Mouse (Mus musculus) adrenal gland, postnatal 10 days (tissue): ENCODE measurements around the gene Slc16a13. TPM values are rescaled to one million over a fixed set of nuclear protein-coding genes. Genes with fewer than 3 reads are reported as not detected.
"Not testable (repeated sequence)": the region's sequence is repeated elsewhere in the genome, so short reads cannot be mapped to it uniquely, and the experiment has no call there.

ENCODE experiments used
- DNase-seq: peaks from one replicate; pipeline ENCODE4 v3.0.0; 2021; ENCODE audit warnings: mixed read lengths
- microRNA-seq: library from miRNA; unstranded; fragments of <30 nt; microRNA quantifications from one replicate; pipeline ENCODE4 v1.2.0, GENCODE M21; 2021
- total RNA-seq, 2 experiments: library from RNA; stranded (reverse); gene quantifications; 2 replicates each; pipeline ENCODE4 v1.2.3; 2021

Slc16a13 gene
- total RNA-seq, 2 experiments from 2014 or later: 3.8 to 6.2 TPM

DNA sequence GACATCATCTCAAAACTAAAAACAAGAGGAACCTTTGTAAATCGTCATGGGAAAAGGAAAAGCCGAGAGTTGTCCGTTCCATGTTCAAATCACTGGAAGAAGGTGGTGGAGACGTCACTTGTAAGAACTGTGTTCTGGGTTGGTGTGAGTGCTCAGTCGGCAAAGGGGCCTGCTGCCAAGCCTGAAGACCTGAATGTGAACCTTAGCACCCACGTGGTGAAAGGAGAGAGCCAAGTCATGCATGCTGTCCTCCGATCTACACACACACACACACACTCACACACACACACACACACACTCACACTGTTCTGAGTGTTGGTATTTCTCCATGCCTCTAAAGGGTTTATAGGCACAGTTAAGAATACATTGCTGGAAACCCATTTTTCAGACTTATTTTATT lies 49.7 kb downstream of the Slc16a13 start:
- no peak for DNase-seq

DNA sequence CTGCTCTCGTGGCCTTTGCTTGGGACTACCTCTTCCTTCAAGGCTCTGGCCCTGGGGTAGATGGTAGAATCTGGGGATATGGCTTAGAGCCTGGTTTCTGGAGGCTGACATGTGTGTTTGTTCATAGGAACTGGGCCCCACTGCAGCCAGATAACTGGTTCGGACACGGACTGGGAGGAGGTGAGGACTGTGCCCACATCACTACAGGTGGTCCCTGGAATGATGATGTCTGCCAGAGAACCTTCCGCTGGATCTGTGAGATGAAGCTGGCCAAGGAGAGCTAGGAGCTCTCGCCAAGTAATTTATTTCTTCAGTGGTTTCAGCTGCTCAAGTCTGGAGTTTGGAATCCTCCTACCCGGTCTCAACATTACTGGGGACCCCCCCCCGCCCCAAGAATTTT lies 50.6 kb downstream of the Slc16a13 start:
- DNase-seq: no peak

DNA sequence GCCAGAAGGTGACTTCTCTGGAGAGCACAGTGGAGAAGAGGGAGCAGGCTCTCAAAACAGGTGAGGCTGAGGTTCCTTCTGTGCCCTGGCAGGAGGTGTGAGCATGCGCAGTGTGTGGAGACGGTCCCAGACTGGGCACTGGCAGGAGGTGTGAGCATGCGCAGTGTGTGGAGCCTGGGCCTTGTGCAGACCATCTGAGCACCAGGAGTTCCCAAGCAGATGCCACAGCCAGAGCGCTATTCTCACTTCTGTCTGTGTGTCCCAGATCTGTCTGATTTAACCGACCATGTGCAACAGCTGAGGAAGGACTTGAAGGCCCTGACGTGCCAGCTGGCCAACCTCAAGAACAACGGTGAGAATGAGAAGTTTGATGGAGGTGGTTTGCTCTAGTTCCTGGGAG lies 51.4 kb downstream of the Slc16a13 start:
- not testable (repeated sequence) for DNase-seq

DNA sequence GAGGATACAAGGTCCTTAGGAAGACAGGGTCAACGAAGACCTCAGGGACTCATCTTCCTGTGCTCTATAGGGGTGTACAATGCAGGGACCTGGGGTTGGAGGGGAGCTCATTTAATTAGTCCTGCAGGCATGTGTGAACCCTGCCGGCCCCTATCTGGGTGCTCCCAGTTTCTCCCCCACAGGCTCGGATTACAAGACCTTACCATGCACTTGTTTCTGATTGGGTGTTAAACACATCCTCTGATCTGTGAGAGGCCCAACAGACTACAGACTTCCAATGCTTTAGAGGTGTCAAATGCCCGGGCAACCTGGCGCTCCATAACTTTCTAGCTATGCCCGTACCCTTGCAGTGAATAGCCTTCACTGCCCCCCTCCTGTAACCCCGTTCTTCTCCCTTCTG lies 52.7 kb downstream of the Slc16a13 start:
- DNase-seq: no peak

Small RNA genes within 50 kb of the gene (microRNA-seq; reads per million reads assigned to microRNA genes)
- gene Mir195a (1,522 reads per million, percentile 80 among the genes with 10 or more reads in this experiment), gene Mir497 (not detected), gene Mir497b (not detected)

Other genes with a start within 250 kb of the Slc16a13 start
- 100 to 1,000 TPM; 117 to 148 TPM for gene Ctdnep1, start 239.9 kb downstream of the Slc16a13 start, total RNA-seq
- gene Elp5, start 238.5 kb downstream of the Slc16a13 start, total RNA-seq: 10 to 100 TPM; 66.8 to 71.4 TPM
- 100 to 1,000 TPM; 339 to 345 TPM for gene Gabarap, start 229.9 kb downstream of the Slc16a13 start, total RNA-seq
- gene Phf23, start 225.3 kb downstream of the Slc16a13 start, total RNA-seq: 10 to 100 TPM; 43.5 to 50.5 TPM
- gene Dvl2, start 220.5 kb downstream of the Slc16a13 start, total RNA-seq: 10 to 100 TPM; 15.7 to 23.0 TPM
- gene Acadvl, start 205.7 kb downstream of the Slc16a13 start, total RNA-seq: 1,000 to 10,000 TPM; 1,467 to 1,540 TPM
- gene Dlg4, start 204.1 kb downstream of the Slc16a13 start, total RNA-seq: 10 to 100 TPM; 29.9 to 37.6 TPM
- gene Asgr1, start 167.0 kb downstream of the Slc16a13 start, total RNA-seq: 10 to 100 TPM; 35.0 to 76.1 TPM
- gene Asgr2, start 128.4 kb downstream of the Slc16a13 start, total RNA-seq: 10 to 100 TPM; 17.1 to 37.9 TPM
- gene Mgl2, start 90.7 kb downstream of the Slc16a13 start, total RNA-seq: 1 to 10 TPM; 2.1 to 2.5 TPM
- gene Clec10a, start 64.9 kb downstream of the Slc16a13 start, total RNA-seq: 1 to 10 TPM; 4.6 to 5.1 TPM
- 1 to 10 TPM; 1.3 to 2.5 TPM for gene Slc16a11, start 8.3 kb downstream of the Slc16a13 start, total RNA-seq
- gene Bcl6b, start 8.7 kb upstream of the Slc16a13 start, total RNA-seq: 10 to 100 TPM; 27.1 to 31.1 TPM
- gene 0610010K14Rik, start 16.9 kb upstream of the Slc16a13 start, total RNA-seq: 10 to 100 TPM; 58.6 to 62.3 TPM
- 1 to 10 TPM; 4.0 to 4.9 TPM for gene Gm21988, start 18.8 kb upstream of the Slc16a13 start, total RNA-seq
- gene Rnasek, start 18.8 kb upstream of the Slc16a13 start, total RNA-seq: 100 to 1,000 TPM; 139 to 162 TPM
- 1 to 10 TPM; 2.4 to 2.7 TPM for gene Alox12, start 34.3 kb upstream of the Slc16a13 start, total RNA-seq
- not detected for gene Alox12e, start 101.6 kb upstream of the Slc16a13 start, total RNA-seq
- 1 to 10 TPM; 2.0 to 2.5 TPM for gene Alox15, start 131.0 kb upstream of the Slc16a13 start, total RNA-seq
- 10 to 100 TPM; 23.2 to 24.6 TPM for gene Pelp1, start 189.0 kb upstream of the Slc16a13 start, total RNA-seq
- 10 to 100 TPM; 21.7 to 26.0 TPM for gene Arrb2, start 211.6 kb upstream of the Slc16a13 start, total RNA-seq
- gene Med11, start 230.9 kb upstream of the Slc16a13 start, total RNA-seq: 10 to 100 TPM; 16.1 to 18.5 TPM
- gene Zmynd15, start 238.4 kb upstream of the Slc16a13 start, total RNA-seq: 1 to 10 TPM in 1 of 2 experiments, under 1 TPM in 1; 0.93 to 1.8 TPM
- 1 to 10 TPM; 4.2 to 5.8 TPM for gene Cxcl16, start 238.9 kb upstream of the Slc16a13 start, total RNA-seq